Mouse (Mus musculus) embryonic facial prominence, embryonic 11.5 days (tissue): ENCODE measurements around the gene Poc1b. TPM values are rescaled to one million over a fixed set of nuclear protein-coding genes. Genes with fewer than 3 reads are reported as not detected.

ENCODE experiments used
- ATAC-seq: fragments of 200-750 bp; cut with Nextera tagmentation; replicated peaks from 2 replicates; pipeline ENCODE4 v1.8.0; 2017; ENCODE audit warnings: low read depth; ENCODE audit not compliant: insufficient number of reproducible peaks, low FRiP score, low TSS enrichment
- DNase-seq: peaks from one replicate; pipeline ENCODE4 v3.0.0-alpha.2; 2015; ENCODE audit warnings: low spot score
- H3K27ac ChIP-seq: fragments of 300-500 bp; sonication (generic); replicated peaks from 2 replicates; pipeline ENCODE4 v1.5.1; 2014; ENCODE audit warnings: mild to moderate bottlenecking, low read depth, low read length, control low read depth
- H3K27me3 ChIP-seq: fragments of 300-500 bp; sonication (generic); 2 replicates; pipeline ENCODE4 v1.6.1; 2014; ENCODE audit warnings: mild to moderate bottlenecking, low read length, moderate library complexity, mixed read lengths; ENCODE audit not compliant: control insufficient read depth, insufficient read depth
- H3K36me3 ChIP-seq: fragments of 300-500 bp; sonication (generic); replicated peaks from 2 replicates; pipeline ENCODE4 v1.6.1; 2014; ENCODE audit warnings: low read depth, mild to moderate bottlenecking, low read length, moderate library complexity, mixed read lengths; ENCODE audit not compliant: control insufficient read depth, insufficient read depth
- H3K4me1 ChIP-seq: fragments of 300-500 bp; sonication (generic); 2 replicates; pipeline ENCODE4 v1.6.1; 2014; ENCODE audit warnings: low read length, mixed read lengths; ENCODE audit not compliant: control insufficient read depth, insufficient read depth
- H3K4me2 ChIP-seq: fragments of 300-500 bp; sonication (generic); 2 replicates; pipeline ENCODE4 v1.6.1; 2014; ENCODE audit warnings: low read depth, mild to moderate bottlenecking, control low read depth, low read length, moderate library complexity
- H3K4me3 ChIP-seq: fragments of 300-500 bp; sonication (generic); 2 replicates; pipeline ENCODE4 v1.5.1; 2014; ENCODE audit warnings: low read depth, low read length, control low read depth
- H3K9ac ChIP-seq: fragments of 300-500 bp; sonication (generic); replicated peaks from 2 replicates; pipeline ENCODE4 v1.6.1; 2014; ENCODE audit warnings: mild to moderate bottlenecking, control low read depth, low read length
- H3K9me3 ChIP-seq: fragments of 300-500 bp; sonication (generic); replicated peaks from 2 replicates; pipeline ENCODE4 v1.6.1; 2016; ENCODE audit warnings: mild to moderate bottlenecking, low read length, inconsistent platforms, mixed read lengths; ENCODE audit not compliant: control insufficient read depth
- WGBS: fragments of 180-500 bp; shearing (Covaris S2); extraction: QIAGEN DNeasy Blood & Tissue Kit; methylation state at CpG from one replicate; pipeline ENCODE4 v1.1.7; 2014; 5-methylcytosine and 5-hydroxymethylcytosine counted together
- polyA plus RNA-seq: library from polyadenylated mRNA; unstranded; fragments of >200 nt; fragmentation: Nextera tagmentation; extraction: Ambion mirVana; gene quantifications from 2 replicates; pipeline ENCODE4 v1.2.1, GENCODE M21; 2014

Poc1b gene
- polyA plus RNA-seq, 1 experiment from 2014 or later = 42.0 TPM

DNA sequence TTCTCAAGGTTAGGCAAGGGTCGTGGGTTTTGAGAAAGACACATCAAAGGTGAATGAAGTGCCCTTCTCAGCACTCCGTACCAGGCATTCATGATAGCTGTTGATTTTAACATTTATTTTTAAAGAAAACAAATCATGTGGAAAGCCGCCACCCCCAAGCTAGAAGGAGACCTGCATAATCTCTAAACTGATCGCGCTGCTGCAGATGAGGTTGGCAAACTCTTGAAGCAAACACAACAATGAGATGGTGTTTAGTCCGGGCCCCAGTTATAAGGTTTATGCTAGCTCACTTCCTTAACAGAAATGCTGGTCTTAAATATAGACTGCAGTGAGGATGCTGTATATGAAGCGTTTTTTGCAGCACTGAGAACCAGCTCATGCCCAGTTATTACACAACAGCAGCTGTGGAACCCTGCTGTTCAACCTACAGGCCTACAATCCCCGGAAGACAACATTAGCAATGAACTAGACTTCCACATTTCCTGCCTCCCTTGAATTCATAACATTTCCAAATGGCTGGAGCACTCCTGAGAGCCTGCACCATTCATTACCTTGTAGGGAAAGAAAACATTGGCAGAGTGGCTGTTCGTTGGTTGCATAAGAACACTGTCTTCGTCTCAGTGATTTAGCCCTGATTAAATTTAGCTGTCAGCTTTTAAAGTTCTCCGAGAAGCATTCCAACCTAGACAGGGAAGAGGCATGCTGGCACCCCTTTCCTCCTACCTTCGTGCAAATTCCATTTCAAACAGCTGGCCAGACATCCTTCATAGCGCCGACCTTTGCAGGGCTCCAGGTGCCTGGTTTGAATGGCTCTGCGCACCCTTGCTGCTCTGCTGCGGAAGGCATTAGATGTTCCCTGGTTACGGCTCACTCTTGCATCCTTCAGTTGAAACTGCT is 121.4 kb downstream of the Poc1b start:
- H3K36me3 ChIP-seq = no peaks in the 10 kb centered on the region
- WGBS = 25% methylated on average over 17 of the region's 17 CpGs
- H3K4me3 ChIP-seq = no peak overlapping the region
- DNase-seq (no peak), ATAC-seq (no peak)
- no peaks in the 10 kb centered on the region for H3K9me3 ChIP-seq
- H3K4me1 ChIP-seq = 0 out of 2 replicates have a peak, but pooled peaks cover 5% of the 10 kb centered on the region
- H3K27ac ChIP-seq = 0 out of 2 replicates have a peak overlapping the region, but pooled peaks have one; percentile 36
- H3K4me2 ChIP-seq = peak overlapping the region; percentile 36; the same call in 1 of the 2 replicates
- H3K27me3 ChIP-seq = no peaks in the 10 kb centered on the region
- no peak overlapping the region; the same call in 1 of the 2 replicates for H3K9ac ChIP-seq

DNA sequence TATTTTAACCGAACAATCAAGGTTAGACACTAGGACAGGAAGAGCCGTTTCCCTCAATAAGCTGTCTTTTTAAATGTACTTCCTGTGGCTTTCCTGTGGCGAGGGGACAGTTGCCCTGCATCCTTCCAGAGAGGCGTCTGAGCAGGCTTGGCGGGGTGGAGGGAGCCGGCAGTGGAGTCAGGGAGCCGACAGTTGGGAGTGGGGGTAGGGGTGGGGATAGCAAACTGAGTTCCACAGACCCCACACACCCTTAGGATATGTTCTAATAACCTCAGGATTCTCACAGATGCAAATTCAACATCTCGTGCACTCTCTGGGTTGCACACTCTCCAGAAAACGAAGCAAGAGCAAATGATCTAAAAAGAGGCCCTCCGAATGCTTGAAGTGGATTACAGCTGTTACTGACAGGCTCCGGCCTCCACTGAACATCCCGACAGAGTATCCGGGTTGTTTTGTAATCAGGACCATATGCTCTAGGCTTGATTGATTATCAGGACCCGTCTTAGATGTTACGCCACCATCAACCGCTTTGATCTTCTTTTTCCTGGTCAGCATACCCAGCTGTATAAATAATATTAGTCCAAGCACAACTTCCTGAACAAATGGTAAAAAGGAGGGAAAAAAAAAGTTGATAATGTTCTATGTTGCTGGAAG is 122.3 kb downstream of the Poc1b start:
- Histone ChIP-seq H3K27ac (peak overlapping the region; percentile 36; the same call in 1 of the 2 replicates), H3K4me1 (0 out of 2 replicates have a peak, but pooled peaks cover 5% of the 10 kb centered on the region), H3K4me3 (no peak overlapping the region), H3K4me2 (peak overlapping the region; percentile 36), H3K9ac (0 out of 2 replicates have a peak overlapping the region, but pooled peaks have one; percentile 25), H3K9me3 (no peaks in the 10 kb centered on the region), H3K27me3 (no peaks in the 10 kb centered on the region), H3K36me3 (no peaks in the 10 kb centered on the region)
- ATAC-seq (peak; percentile 74), DNase-seq (peak; percentile 79)
- 6% methylated on average over 16 of the region's 16 CpGs for WGBS

DNA sequence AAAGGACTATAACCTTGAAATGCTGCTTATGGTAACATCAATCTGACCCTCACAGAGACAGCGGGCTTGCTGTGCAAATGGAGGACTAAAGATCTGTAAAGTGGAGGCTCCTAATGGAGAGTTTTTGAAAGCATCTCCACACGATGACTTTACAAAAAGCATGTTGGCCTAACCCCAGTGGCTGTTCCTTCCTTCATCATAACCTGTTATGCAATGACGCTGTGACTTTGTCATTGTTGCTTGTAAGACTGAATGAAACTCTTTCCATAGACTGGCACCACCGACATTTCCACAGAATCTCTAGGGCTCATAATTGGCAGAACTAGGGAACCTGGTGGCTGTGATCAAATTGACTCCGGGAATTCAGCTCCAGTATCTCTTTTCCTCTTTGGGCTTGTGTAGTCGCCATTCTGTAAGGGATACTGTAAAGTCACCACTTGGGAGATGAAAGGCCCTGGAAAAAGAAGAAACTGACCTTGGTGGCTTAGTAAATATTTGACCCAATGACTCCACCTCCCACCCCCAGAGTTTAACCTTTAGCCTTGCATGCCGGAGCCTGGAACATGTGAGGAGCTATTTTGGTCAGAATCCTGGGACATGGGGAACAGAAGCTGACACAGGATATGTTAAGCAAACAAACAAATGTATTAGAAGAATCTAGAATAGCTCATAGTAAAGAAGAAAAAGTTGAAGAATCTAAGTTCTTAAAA is 125.8 kb downstream of the Poc1b start:
- H3K4me2 ChIP-seq = no peak overlapping the region
- ATAC-seq = no peak
- 52% methylated on average over 7 of the region's 7 CpGs for WGBS

DNA sequence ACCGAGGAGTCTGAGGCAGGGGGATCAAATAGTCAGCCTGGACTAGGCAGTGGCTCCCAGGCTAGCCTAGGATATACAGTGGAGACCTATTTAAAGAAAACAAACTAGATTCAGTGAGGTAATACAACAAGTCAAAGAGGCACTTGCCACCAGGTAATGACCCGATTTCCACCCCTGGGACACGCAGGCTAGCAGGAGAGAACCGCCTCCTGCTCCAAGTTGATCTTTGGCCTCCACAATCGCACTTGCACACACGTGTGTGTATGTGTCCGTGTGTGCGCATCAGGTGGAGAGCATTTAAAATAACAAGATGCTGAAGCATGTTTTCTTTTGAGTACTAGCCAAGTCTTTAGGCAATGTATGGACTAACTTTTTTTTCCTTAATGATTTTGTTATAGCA is 127.5 kb downstream of the Poc1b start:
- ATAC-seq = no peak
- 90% methylated on average over 8 of the region's 8 CpGs for WGBS
- H3K4me1 ChIP-seq = no peaks in the 10 kb centered on the region

More for the DNA sequence above, 125.8 kb downstream of the Poc1b start:
- Histone ChIP-seq H3K9ac (no peak overlapping the region), H3K36me3 (no peaks in the 10 kb centered on the region), H3K27ac (no peak overlapping the region), H3K4me3 (no peak overlapping the region), H3K9me3 (no peaks in the 10 kb centered on the region), H3K4me1 (0 out of 2 replicates have a peak, but pooled peaks cover 5% of the 10 kb centered on the region), H3K27me3 (no peaks in the 10 kb centered on the region)
- DNase-seq = no peak

DNA sequence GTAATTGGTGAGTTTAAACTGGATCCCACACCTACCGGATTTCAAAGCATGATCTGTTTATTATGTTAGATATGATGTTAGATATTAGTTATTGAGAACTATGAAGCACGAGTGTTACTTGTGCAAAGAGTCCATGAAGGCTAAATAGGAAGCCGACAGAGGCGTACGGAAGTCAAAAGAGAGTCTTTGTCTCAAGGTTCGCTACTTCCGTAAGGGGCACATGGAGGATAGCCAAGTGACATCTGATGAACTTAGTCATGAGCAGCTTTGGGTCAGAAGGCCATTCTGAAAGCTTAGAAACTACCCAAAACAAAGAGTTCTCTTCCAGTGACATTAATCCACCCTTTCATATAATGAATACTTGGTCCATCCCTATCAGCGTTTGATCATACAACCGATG is 128.2 kb downstream of the Poc1b start:
- Histone ChIP-seq H3K27ac (no peak overlapping the region), H3K4me2 (no peak overlapping the region), H3K27me3 (no peaks in the 10 kb centered on the region), H3K4me3 (no peak overlapping the region), H3K9ac (no peak overlapping the region), H3K36me3 (no peaks in the 10 kb centered on the region), H3K9me3 (no peaks in the 10 kb centered on the region), H3K4me1 (no peaks in the 10 kb centered on the region)
- DNase-seq (no peak), ATAC-seq (no peak)
- WGBS = 94% methylated on average over 9 of the region's 9 CpGs

More for the DNA sequence above, 127.5 kb downstream of the Poc1b start:
- DNase-seq = no peak
- H3K9me3 ChIP-seq = no peaks in the 10 kb centered on the region
- no peak overlapping the region for H3K27ac ChIP-seq
- H3K4me3 ChIP-seq = no peak overlapping the region
- no peaks in the 10 kb centered on the region for H3K36me3 ChIP-seq
- no peaks in the 10 kb centered on the region for H3K27me3 ChIP-seq
- no peak overlapping the region for H3K4me2 ChIP-seq
- no peak overlapping the region for H3K9ac ChIP-seq

DNA sequence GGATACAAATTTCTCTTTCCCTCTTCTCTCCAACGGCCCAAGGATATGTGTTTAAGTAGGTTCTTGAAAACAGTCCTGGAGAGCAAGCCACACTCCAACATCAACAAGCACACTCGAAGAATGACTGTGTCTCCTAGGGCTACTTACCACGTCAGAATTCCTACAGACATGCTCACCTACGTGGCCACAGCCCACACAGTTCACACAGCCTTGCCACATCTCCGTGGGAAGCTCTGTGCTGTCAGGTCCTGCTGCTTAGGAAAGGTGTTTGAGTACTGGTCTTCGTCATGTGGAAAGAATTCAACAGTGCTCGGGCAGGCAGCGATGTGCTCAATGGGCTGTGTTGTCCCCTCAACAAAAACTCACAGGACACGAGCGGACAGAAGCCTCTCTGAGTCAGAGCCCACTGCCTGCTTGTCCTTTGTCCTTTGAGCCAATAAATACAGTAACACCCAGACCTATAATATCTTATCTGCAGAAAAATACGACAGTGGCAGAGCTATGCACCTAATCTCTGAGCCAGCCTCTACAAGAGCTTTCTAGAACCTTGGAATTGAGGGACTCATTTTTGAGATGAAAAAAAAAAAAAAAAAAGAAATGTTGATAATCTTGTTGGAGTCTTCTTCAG is 130.5 kb downstream of the Poc1b start:
- Histone ChIP-seq H3K27ac (no peak overlapping the region), H3K27me3 (no peaks in the 10 kb centered on the region), H3K9me3 (no peaks in the 10 kb centered on the region), H3K9ac (no peak overlapping the region), H3K4me3 (no peak overlapping the region), H3K36me3 (no peaks in the 10 kb centered on the region), H3K4me2 (no peak overlapping the region), H3K4me1 (no peaks in the 10 kb centered on the region)
- WGBS = 70% methylated on average over 11 of the region's 11 CpGs
- DNase-seq (no peak), ATAC-seq (no peak)

DNA sequence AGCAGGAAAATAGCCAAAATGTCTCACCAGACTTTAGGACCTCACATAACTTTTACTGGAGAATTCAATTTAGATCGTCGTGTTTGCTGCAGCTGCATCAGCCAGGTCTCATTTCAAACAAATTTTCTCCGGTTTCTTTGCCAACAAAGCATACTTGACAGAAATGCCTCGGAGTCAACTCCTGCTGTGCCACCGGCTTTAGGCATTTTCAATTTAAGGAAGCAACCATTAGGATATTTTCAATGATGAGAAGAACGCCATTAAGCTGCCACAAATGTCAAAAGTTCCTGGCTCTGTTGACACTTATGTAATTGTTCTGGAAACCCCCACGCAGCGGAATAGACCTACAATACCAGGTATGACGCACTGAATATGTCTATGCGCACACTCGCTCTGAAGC is 131.7 kb downstream of the Poc1b start:
- ATAC-seq (no peak), DNase-seq (no peak)
- Histone ChIP-seq H3K4me2 (no peak overlapping the region), H3K27ac (no peak overlapping the region), H3K9ac (no peak overlapping the region), H3K4me1 (no peaks in the 10 kb centered on the region), H3K27me3 (no peaks in the 10 kb centered on the region), H3K4me3 (no peak overlapping the region), H3K36me3 (no peaks in the 10 kb centered on the region), H3K9me3 (no peaks in the 10 kb centered on the region)
- WGBS = 61% methylated on average over 11 of the region's 11 CpGs
